Mouse (Mus musculus): ENCODE results near the gene P3h1. TPM values are rescaled to one million over a fixed set of nuclear protein-coding genes. Genes with fewer than 3 reads are reported as not detected.
A peak's percentile ranks its signal among the peaks of the same experiment; 100 is the strongest.

P3h1 gene
- polyA plus RNA-seq, 1 experiment: 5.9 TPM

DNA sequence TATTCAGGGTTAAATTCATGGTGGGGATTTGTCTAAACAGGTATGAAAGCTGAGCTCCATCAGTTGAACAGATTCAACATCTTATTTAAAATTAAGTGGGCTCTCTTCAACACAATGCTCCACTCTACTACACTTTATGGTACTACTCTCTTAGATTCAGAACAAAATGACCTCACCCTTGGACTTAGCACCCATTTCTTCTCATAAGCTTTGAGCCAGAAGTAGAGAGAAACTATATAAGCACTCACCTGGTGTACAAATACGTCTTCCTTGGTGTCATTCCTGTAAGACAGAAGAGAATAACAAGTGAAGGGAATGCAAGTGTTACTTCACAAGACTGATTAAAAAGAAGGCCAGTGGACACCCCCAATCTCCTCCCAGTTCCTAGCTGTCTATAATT lies 52.1 kb downstream of the P3h1 start:
- Histone ChIP-seq H3K36me3 (ENCODE audit: control insufficient read depth, insufficient read depth, low read length) (peaks cover 32% of the 10 kb centered on the region), H3K27ac (ENCODE audit: insufficient read depth, low read length) (no peak overlapping the region), H3K27me3 (ENCODE audit: control insufficient read depth, insufficient read depth, low read length) (no peaks in the 10 kb centered on the region), H3K4me3 (ENCODE audit: extremely low read depth, insufficient read depth, insufficient read length) (no peak overlapping the region), H3K4me1 (ENCODE audit: control insufficient read depth, insufficient read depth, insufficient read length) (no peaks in the 10 kb centered on the region; the same call in 1 of the 2 replicates)
- no peak for DNase-seq (ENCODE audit: low read depth in 1 of 2, low spot score in 2 of 2)
- no peak for TF ChIP-seq CTCF (IDR thresholded peaks at IDR 0.05; ENCODE audit: extremely low read depth, insufficient read depth, insufficient read length, insufficient replicate concordance)
- WGBS: 92% methylated on average over 1 of the region's 1 CpGs

DNA sequence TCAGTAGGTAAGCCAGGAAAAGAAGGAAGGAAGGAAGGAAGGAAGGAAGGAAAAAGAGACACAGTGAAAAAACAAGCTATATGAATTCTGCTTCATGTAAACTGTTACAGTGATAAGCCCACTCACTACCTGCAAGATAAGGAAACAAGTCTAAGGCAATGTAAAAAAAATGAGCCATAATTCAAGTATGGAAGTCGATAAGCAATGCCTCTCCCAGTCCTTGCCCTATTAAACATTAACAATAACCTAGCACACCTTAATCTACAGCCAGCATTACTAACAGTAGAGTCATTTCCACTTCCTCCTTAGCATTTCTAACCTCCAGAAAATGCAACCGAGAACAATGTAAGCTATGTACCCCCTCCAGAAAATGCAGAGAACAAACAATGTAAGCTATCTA lies 52.6 kb downstream of the P3h1 start:
- H3K27ac ChIP-seq (ENCODE audit: insufficient read depth, low read length): no peak overlapping the region
- no peaks in the 10 kb centered on the region for H3K27me3 ChIP-seq (ENCODE audit: control insufficient read depth, insufficient read depth, low read length)
- TF ChIP-seq CTCF (IDR thresholded peaks at IDR 0.05; ENCODE audit: extremely low read depth, insufficient read depth, insufficient read length, insufficient replicate concordance) (no peak), POLR2A (IDR thresholded peaks at IDR 0.05; ENCODE audit: low read depth, low read length) (no peak)
- no peak for DNase-seq (ENCODE audit: low read depth in 1 of 2, low spot score in 2 of 2)
- H3K4me1 ChIP-seq (ENCODE audit: control insufficient read depth, insufficient read depth, insufficient read length): no peaks in the 10 kb centered on the region; the same call in 1 of the 2 replicates
- H3K4me3 ChIP-seq (ENCODE audit: extremely low read depth, insufficient read depth, insufficient read length): no peak overlapping the region
- 39% methylated on average over 2 of the region's 2 CpGs for WGBS
- H3K36me3 ChIP-seq (ENCODE audit: control insufficient read depth, insufficient read depth, low read length): peaks cover 30% of the 10 kb centered on the region

DNA sequence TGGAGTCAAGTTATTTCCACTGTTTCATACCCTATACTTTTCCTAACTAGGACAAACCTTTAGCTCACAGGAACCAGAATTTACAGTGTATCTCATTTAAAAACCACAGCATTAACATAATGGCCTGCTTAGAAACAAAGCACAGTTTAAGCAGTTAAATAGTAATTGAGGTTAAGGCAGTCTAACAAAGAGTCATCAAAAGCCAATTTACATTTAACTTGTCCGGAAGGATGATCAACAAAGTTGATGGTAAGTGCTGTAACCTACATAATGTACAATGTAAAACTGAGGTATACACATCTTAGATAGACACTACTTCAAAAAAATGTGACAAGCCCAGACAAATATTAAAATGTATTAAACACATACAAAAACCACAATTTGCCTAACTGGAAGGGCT lies 59.2 kb downstream of the P3h1 start:
- H3K4me3 ChIP-seq (ENCODE audit: extremely low read depth, insufficient read depth, insufficient read length): no peak overlapping the region
- TF ChIP-seq POLR2A (IDR thresholded peaks at IDR 0.05; ENCODE audit: low read depth, low read length) (no peak), CTCF (IDR thresholded peaks at IDR 0.05; ENCODE audit: extremely low read depth, insufficient read depth, insufficient read length, insufficient replicate concordance) (no peak)
- no peak overlapping the region for H3K27ac ChIP-seq (ENCODE audit: insufficient read depth, low read length)
- H3K4me1 ChIP-seq (ENCODE audit: control insufficient read depth, insufficient read depth, insufficient read length): peaks cover 6% of the 10 kb centered on the region; the same call in 1 of the 2 replicates
- no peaks in the 10 kb centered on the region for H3K27me3 ChIP-seq (ENCODE audit: control insufficient read depth, insufficient read depth, low read length)
- no peak for DNase-seq (ENCODE audit: low read depth in 1 of 2, low spot score in 2 of 2)
- WGBS: 87% methylated on average over 1 of the region's 1 CpGs
- H3K36me3 ChIP-seq (ENCODE audit: control insufficient read depth, insufficient read depth, low read length): peaks cover 3% of the 10 kb centered on the region; the same call in 1 of the 2 replicates

DNA sequence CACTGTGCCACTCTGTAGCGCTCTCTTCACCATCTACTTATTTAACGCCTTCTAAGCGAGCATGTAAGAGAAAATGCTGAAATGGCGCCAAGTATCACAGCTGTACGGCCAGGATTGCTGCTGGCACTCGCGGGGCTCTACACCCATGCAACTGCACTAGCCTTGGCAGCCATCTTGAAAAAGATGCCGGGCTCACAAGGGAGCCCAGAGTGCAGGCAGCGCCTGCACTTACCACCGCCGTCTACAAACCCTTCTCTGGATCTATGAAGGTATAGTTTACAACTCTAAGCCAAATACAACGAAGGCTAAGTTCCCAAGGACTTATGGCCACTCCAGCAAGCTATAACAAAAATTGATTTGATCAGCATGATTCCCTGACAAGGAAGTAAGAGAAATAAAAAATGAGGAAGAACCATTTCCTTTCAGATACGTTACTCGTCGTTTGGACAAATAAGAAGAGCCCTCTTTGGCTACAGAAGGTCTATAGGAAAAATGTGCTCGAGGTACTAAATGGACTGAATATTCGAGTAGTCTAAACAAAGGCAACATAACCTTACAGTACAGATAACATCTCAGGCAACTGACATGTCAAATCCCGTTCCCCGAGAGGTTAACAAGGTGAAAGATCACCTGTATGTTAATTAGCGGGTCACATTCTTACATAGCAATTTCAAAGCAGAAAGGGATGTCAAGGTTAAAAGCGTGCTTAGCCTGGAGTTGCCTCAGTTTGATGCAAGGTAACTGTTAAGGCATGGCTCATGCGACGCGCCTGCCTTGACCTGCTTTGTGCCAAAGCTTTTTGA lies 60.3 kb downstream of the P3h1 start:
- no peaks in the 10 kb centered on the region for H3K27me3 ChIP-seq (ENCODE audit: control insufficient read depth, insufficient read depth, low read length)
- H3K4me3 ChIP-seq (ENCODE audit: extremely low read depth, insufficient read depth, insufficient read length): peak overlapping the region; percentile 69
- peak in 1 of 2 experiments; percentile 18 for DNase-seq (ENCODE audit: low read depth in 1 of 2, low spot score in 2 of 2)
- TF ChIP-seq POLR2A (IDR thresholded peaks at IDR 0.05; ENCODE audit: low read depth, low read length): no peak
- TF ChIP-seq CTCF (IDR thresholded peaks at IDR 0.05; ENCODE audit: extremely low read depth, insufficient read depth, insufficient read length, insufficient replicate concordance): no peak
- peaks cover under 1% of the 10 kb centered on the region; the same call in 1 of the 2 replicates for H3K36me3 ChIP-seq (ENCODE audit: control insufficient read depth, insufficient read depth, low read length)
- H3K4me1 ChIP-seq (ENCODE audit: control insufficient read depth, insufficient read depth, insufficient read length): peaks cover 6% of the 10 kb centered on the region; the same call in 1 of the 2 replicates
- WGBS: under 1% methylated on average over 24 of the region's 24 CpGs
- H3K27ac ChIP-seq (ENCODE audit: insufficient read depth, low read length): peak overlapping the region; percentile 17

DNA sequence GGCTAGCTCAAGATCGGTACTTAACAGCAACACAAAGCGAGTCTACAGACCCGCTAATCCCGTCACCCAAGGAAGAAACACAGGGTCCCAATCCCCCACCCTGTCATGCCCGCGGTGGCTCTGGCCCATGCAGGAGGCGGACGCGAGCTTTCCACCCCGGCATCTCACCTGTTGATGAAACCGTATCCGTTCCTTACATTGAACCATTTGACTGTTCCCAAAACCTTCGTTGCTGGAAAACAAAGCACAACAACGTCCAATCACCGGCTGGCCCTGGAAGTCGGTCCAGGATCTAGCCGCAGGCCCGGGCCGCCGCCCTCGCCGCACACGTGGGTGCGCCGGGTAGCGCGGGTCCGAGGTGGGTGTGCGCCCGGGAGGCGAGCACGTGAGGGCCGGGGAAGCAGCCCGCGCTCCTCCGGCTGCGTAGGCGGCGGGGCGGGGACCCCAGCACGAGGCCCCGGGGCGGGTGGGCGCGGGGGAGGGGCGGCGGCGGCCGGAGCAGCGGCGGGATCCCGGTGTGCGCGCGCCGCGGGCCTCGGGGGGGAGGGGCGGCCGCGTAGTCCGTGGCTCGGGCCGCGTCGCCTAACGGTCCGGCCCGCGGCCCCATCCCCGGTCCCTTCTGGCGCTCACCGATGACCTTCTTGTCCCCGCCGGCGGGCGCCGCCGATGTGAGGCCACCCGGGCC lies 61.0 kb downstream of the P3h1 start:
- H3K4me1 ChIP-seq (ENCODE audit: control insufficient read depth, insufficient read depth, insufficient read length): peaks cover 6% of the 10 kb centered on the region; the same call in 1 of the 2 replicates
- peak overlapping the region; percentile 49 for H3K27ac ChIP-seq (ENCODE audit: insufficient read depth, low read length)
- H3K4me3 ChIP-seq (ENCODE audit: extremely low read depth, insufficient read depth, insufficient read length): peak overlapping the region; percentile 69
- DNase-seq (ENCODE audit: low read depth in 1 of 2, low spot score in 2 of 2): peak in 1 of 2 experiments; percentile 26
- H3K36me3 ChIP-seq (ENCODE audit: control insufficient read depth, insufficient read depth, low read length): no peaks in the 10 kb centered on the region; the same call in 1 of the 2 replicates
- TF ChIP-seq POLR2A (IDR thresholded peaks at IDR 0.05; ENCODE audit: low read depth, low read length) (no peak), CTCF (IDR thresholded peaks at IDR 0.05; ENCODE audit: extremely low read depth, insufficient read depth, insufficient read length, insufficient replicate concordance) (no peak)
- WGBS: under 1% methylated on average over 55 of the region's 80 CpGs
- H3K27me3 ChIP-seq (ENCODE audit: control insufficient read depth, insufficient read depth, low read length): no peaks in the 10 kb centered on the region

DNA sequence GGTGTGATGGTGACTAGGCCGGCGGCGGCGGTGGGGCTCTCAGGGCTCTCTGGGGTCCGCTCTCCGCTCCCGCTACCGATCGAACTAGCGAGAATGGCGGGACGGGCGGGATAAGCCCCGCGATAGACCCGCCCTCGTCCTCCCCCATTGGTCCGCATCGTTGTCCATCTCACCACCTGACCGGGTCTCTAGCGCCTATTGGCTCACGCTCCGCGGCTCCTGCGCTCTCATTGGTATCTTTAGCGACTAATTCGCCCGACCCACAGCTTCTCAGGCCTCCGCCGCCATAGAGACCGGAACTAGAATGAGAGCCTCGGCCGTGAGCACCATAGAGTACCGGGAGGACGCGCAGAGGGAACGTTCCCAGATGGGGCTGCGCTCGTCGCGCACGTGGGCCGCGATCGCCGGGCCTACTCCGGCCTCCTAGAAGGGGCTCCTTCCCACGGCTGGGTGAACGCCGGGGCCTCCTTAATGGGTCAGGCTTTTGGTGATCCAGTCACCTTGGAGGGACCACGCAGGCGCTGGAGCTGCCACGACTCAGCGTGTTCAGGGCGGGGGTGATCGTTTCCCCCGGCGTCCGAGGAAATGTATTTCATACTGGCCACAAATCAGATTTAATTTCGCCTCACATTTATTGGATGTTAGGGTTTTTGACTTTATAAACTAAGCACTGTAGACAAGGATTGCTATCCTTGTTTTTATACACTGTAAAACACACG lies 61.9 kb downstream of the P3h1 start, which contains the start of gene Ybx1:
Gene Ybx1, minus strand, starts transcription at position 190 of the 719 bp plus-strand sequence.
- peak within 1 kb of the TSS; percentile 92 for H3K27ac ChIP-seq (ENCODE audit: insufficient read depth, low read length)
- DNase-seq (ENCODE audit: low read depth in 1 of 2, low spot score in 2 of 2): peak; percentile 95 to 99
- H3K4me3 ChIP-seq (ENCODE audit: extremely low read depth, insufficient read depth, insufficient read length): peak within 1 kb of the TSS; percentile 94
- WGBS: under 1% methylated on average over 61 of the region's 61 CpGs
- peaks cover 6% of the 10 kb centered on the region; the same call in 1 of the 2 replicates for H3K4me1 ChIP-seq (ENCODE audit: control insufficient read depth, insufficient read depth, insufficient read length)
- no peaks in the 10 kb centered on the region for H3K27me3 ChIP-seq (ENCODE audit: control insufficient read depth, insufficient read depth, low read length)
- TF ChIP-seq POLR2A (IDR thresholded peaks at IDR 0.05; ENCODE audit: low read depth, low read length) (peak; percentile 55; the same call in 1 of the 2 replicates), CTCF (IDR thresholded peaks at IDR 0.05; ENCODE audit: extremely low read depth, insufficient read depth, insufficient read length, insufficient replicate concordance) (no peak)
- no peaks in the 10 kb centered on the region; the same call in 1 of the 2 replicates for H3K36me3 ChIP-seq (ENCODE audit: control insufficient read depth, insufficient read depth, low read length)
